Mouse (Mus musculus): ENCODE data around the gene Foxn3. TPM values are rescaled to one million over a fixed set of nuclear protein-coding genes. Genes with fewer than 3 reads are reported as not detected.
A peak's percentile ranks its signal among the peaks of the same experiment; 100 is the strongest.
"Not testable (repeated sequence)": the region's sequence is repeated elsewhere in the genome, so short reads cannot be mapped to it uniquely, and the experiment has no call there.

The Foxn3 gene
- polyA plus RNA-seq, 1 experiment from 2014 or later: 15.7 TPM

GRCm38 (mm10) chr12:99207014-99207612, 356.3 kb downstream of the Foxn3 start:
- ATAC-seq: no peak
- in situ Hi-C loops (cut with MboI; ENCODE audit: low pct_unique_long_range_greater_than_20kb): no loop called here
- CTCF ChIA-PET: interaction anchor here (1.1 kb wide), 1 partner anchor 192 kb away, joined by 3 read pairs; no protein-coding TSS in a partner anchor
- no peak for TF ChIP-seq CTCF (IDR thresholded peaks at IDR 0.05)
- DNase-seq (ENCODE audit: low read depth, low spot score): no peak
- no peaks in the 10 kb centered on the region for H3K27me3 ChIP-seq
- POLR2A ChIA-PET: no interaction called here

GRCm38 (mm10) chr12:99205734-99206133, 357.6 kb downstream of the Foxn3 start:
- CTCF ChIA-PET: no interaction called here
- DNase-seq (ENCODE audit: low read depth, low spot score) (no peak), ATAC-seq (no peak)
- no peaks in the 10 kb centered on the region for H3K27me3 ChIP-seq
- no peak for TF ChIP-seq CTCF (IDR thresholded peaks at IDR 0.05)
- in situ Hi-C loops (cut with MboI; ENCODE audit: low pct_unique_long_range_greater_than_20kb): no loop called here
- POLR2A ChIA-PET: no interaction called here

- in situ Hi-C loops (cut with MboI; ENCODE audit: low pct_unique_long_range_greater_than_20kb): no loop called here
These were observed 364.3 kb downstream of the Foxn3 start for GRCm38 (mm10) chr12:99199124-99199483.

GRCm38 (mm10) chr12:99198428-99199123, 364.8 kb downstream of the Foxn3 start:
- ChIA-PET POLR2A (no interaction called here), CTCF (no interaction called here)
- ATAC-seq (peak; percentile 22), DNase-seq (ENCODE audit: low read depth, low spot score) (no peak)
- TF ChIP-seq CTCF (IDR thresholded peaks at IDR 0.05): no peak
- no peaks in the 10 kb centered on the region for H3K27me3 ChIP-seq
- in situ Hi-C loops (cut with MboI; ENCODE audit: low pct_unique_long_range_greater_than_20kb): no loop called here

More at GRCm38 (mm10) chr12:99199124-99199483, 364.3 kb downstream of the Foxn3 start:
- H3K27me3 ChIP-seq: no peaks in the 10 kb centered on the region
- ATAC-seq (peak; percentile 85), DNase-seq (ENCODE audit: low read depth, low spot score) (peak; percentile 63)
- TF ChIP-seq CTCF (IDR thresholded peaks at IDR 0.05): no peak
- ChIA-PET POLR2A (no interaction called here), CTCF (no interaction called here)

- TF ChIP-seq CTCF (IDR thresholded peaks at IDR 0.05): no peak
- no peaks in the 10 kb centered on the region for H3K27me3 ChIP-seq
- ChIA-PET CTCF (no interaction called here), POLR2A (no interaction called here)
- in situ Hi-C loops (cut with MboI; ENCODE audit: low pct_unique_long_range_greater_than_20kb): no loop called here
- no peak for DNase-seq (ENCODE audit: low read depth, low spot score)
- no peak for ATAC-seq
These were observed 366.4 kb downstream of the Foxn3 start for GRCm38 (mm10) chr12:99197031-99197430.

- ChIA-PET CTCF (no interaction called here), POLR2A (no interaction called here)
- in situ Hi-C loops (cut with MboI; ENCODE audit: low pct_unique_long_range_greater_than_20kb): no loop called here
- ATAC-seq: no peak
- no peak for DNase-seq (ENCODE audit: low read depth, low spot score)
- no peaks in the 10 kb centered on the region for H3K27me3 ChIP-seq
- no peak for TF ChIP-seq CTCF (IDR thresholded peaks at IDR 0.05)
These were observed 367.7 kb downstream of the Foxn3 start for GRCm38 (mm10) chr12:99195655-99196054.

- ATAC-seq; H3K27me3 ChIP-seq; CTCF ChIA-PET; DNase-seq (ENCODE audit: low read depth, low spot score); in situ Hi-C loops (cut with MboI; ENCODE audit: low pct_unique_long_range_greater_than_20kb): not testable (repeated sequence)
- POLR2A ChIA-PET: interaction anchor here (0.8 kb wide), 1 partner anchor 94 kb away, joined by 9 read pairs; no protein-coding TSS in a partner anchor
These were observed 369.3 kb downstream of the Foxn3 start for GRCm38 (mm10) chr12:99194120-99194519.

- ChIA-PET POLR2A (interaction anchor here (0.6 kb wide), 1 partner anchor 79 kb away, joined by 4 read pairs; no protein-coding TSS in a partner anchor), CTCF (no interaction called here)
- ATAC-seq (no peak), DNase-seq (ENCODE audit: low read depth, low spot score) (no peak)
- H3K27me3 ChIP-seq: no peaks in the 10 kb centered on the region
- in situ Hi-C loops (cut with MboI; ENCODE audit: low pct_unique_long_range_greater_than_20kb): no loop called here
- no peak for TF ChIP-seq CTCF (IDR thresholded peaks at IDR 0.05)
These were observed 375.7 kb downstream of the Foxn3 start for GRCm38 (mm10) chr12:99187671-99188070.

- POLR2A ChIA-PET: no interaction called here
- TF ChIP-seq CTCF (IDR thresholded peaks at IDR 0.05): no peak
These were observed 377.1 kb downstream of the Foxn3 start for GRCm38 (mm10) chr12:99186239-99186638.

GRCm38 (mm10) chr12:99183261-99183792, 380.1 kb downstream of the Foxn3 start:
- DNase-seq (ENCODE audit: low read depth, low spot score): peak; percentile 56
- ChIA-PET CTCF (no interaction called here), POLR2A (no interaction called here)
- H3K27me3 ChIP-seq: no peaks in the 10 kb centered on the region
- in situ Hi-C loops (cut with MboI; ENCODE audit: low pct_unique_long_range_greater_than_20kb): no loop called here
- peak; percentile 78 for ATAC-seq
- TF ChIP-seq CTCF (IDR thresholded peaks at IDR 0.05): peak; percentile 23

More at GRCm38 (mm10) chr12:99186239-99186638, 377.1 kb downstream of the Foxn3 start:
- ATAC-seq (no peak), DNase-seq (ENCODE audit: low read depth, low spot score) (no peak)
- in situ Hi-C loops (cut with MboI; ENCODE audit: low pct_unique_long_range_greater_than_20kb): no loop called here
- no peaks in the 10 kb centered on the region for H3K27me3 ChIP-seq
- CTCF ChIA-PET: no interaction called here

- ChIA-PET CTCF (no interaction called here), POLR2A (no interaction called here)
- DNase-seq (ENCODE audit: low read depth, low spot score) (no peak), ATAC-seq (no peak)
- H3K27me3 ChIP-seq: no peaks in the 10 kb centered on the region
- no peak for TF ChIP-seq CTCF (IDR thresholded peaks at IDR 0.05)
- in situ Hi-C loops (cut with MboI; ENCODE audit: low pct_unique_long_range_greater_than_20kb): no loop called here
These were observed 381.0 kb downstream of the Foxn3 start for GRCm38 (mm10) chr12:99182338-99182737.
